ENCODE assay signal across 8 mouse cellular contexts in genomic region chr13:55190121-55190868, GRCm38 (mm10). TPM values are rescaled to one million over a fixed set of nuclear protein-coding genes. Genes with fewer than 3 reads are reported as not detected.
DNase-seq lines count a peak whose midpoint lies in the region; ATAC-seq and TF ChIP-seq lines count a peak whose summit lies in the region.

No protein-coding gene starts in this region.

- H3K27me3 ChIP-seq in heart, embryonic 12.5 days (replicated peaks) = no peaks in the 10 kb centered on the region
- no peaks in the 10 kb centered on the region for H3K27me3 ChIP-seq in kidney, postnatal 0 days (ENCODE audit: insufficient read depth, low read length)
- no peaks in the 10 kb centered on the region for H3K27me3 ChIP-seq in liver, embryonic 13.5 days
- H3K27me3 ChIP-seq in stomach, embryonic 16.5 days (ENCODE audit: control insufficient read depth, insufficient read depth, low read length) = no peaks in the 10 kb centered on the region

- WGBS in heart, embryonic 12.5 days = 1% methylated on average over 34 of the region's 34 CpGs
- 2% methylated on average over 34 of the region's 34 CpGs for WGBS in kidney, postnatal 0 days
- WGBS in liver, embryonic 13.5 days (ENCODE audit: insufficient replicate concordance) = under 1% methylated on average over 34 of the region's 34 CpGs
- 1% methylated on average over 34 of the region's 34 CpGs for WGBS in stomach, embryonic 16.5 days

- H3K4me3 ChIP-seq in heart, embryonic 12.5 days = peak overlapping the region; percentile 52
- H3K4me3 ChIP-seq in kidney, postnatal 0 days (replicated peaks; ENCODE audit: low read depth, low read length) = peak overlapping the region; percentile 25
- peak overlapping the region; percentile 59 for H3K4me3 ChIP-seq in liver, embryonic 13.5 days (replicated peaks)
- H3K4me3 ChIP-seq in stomach, embryonic 16.5 days (replicated peaks; ENCODE audit: low read length) = peak overlapping the region; percentile 42

- H3K27ac ChIP-seq in heart, embryonic 12.5 days (ENCODE audit: poor library complexity, severe bottlenecking) = peak overlapping the region; percentile 84
- peak overlapping the region; percentile 90 for H3K27ac ChIP-seq in kidney, postnatal 0 days
- H3K27ac ChIP-seq in liver, embryonic 13.5 days = peak overlapping the region; percentile 77
- H3K27ac ChIP-seq in stomach, embryonic 16.5 days (ENCODE audit: low read length) = peak overlapping the region; percentile 87

- peak; percentile 73 for TF ChIP-seq CTCF in kidney, postnatal 0 days (IDR thresholded peaks at IDR 0.05; ENCODE audit: low read depth)

- H3K4me1 ChIP-seq in heart, embryonic 12.5 days (replicated peaks) = peaks cover 12% of the 10 kb centered on the region
- peaks cover 7% of the 10 kb centered on the region; the same call in 1 of the 2 replicates for H3K4me1 ChIP-seq in kidney, postnatal 0 days (replicated peaks; ENCODE audit: insufficient read depth, low read length)
- peaks cover 24% of the 10 kb centered on the region for H3K4me1 ChIP-seq in liver, embryonic 13.5 days (replicated peaks)
- H3K4me1 ChIP-seq in stomach, embryonic 16.5 days (ENCODE audit: control insufficient read depth, insufficient read depth, low read length) = peaks cover 7% of the 10 kb centered on the region

- peak overlapping the region; percentile 68 for H3K9ac ChIP-seq in heart, embryonic 12.5 days
- peak overlapping the region; percentile 46 for H3K9ac ChIP-seq in kidney, postnatal 0 days (ENCODE audit: low read depth, low read length)
- peak overlapping the region; percentile 70 for H3K9ac ChIP-seq in liver, embryonic 13.5 days
- H3K9ac ChIP-seq in stomach, embryonic 16.5 days (ENCODE audit: low read length) = peak overlapping the region; percentile 70

- ATAC-seq in erythroid progenitor cell, adult 5-6 weeks (replicated peaks; ENCODE audit: low FRiP score, poor library complexity, severe bottlenecking) = peak; percentile 100
- peak; percentile 100 for ATAC-seq in heart, embryonic 12.5 days (ENCODE audit: insufficient number of reproducible peaks, low FRiP score)
- peak; percentile 99 for ATAC-seq in kidney, postnatal 0 days (replicated peaks; ENCODE audit: low FRiP score, low read depth)
- ATAC-seq in liver, embryonic 13.5 days (ENCODE audit: low read depth) = peak; percentile 97
- peak; percentile 99 for ATAC-seq in stomach, embryonic 16.5 days (ENCODE audit: insufficient read depth, low FRiP score)

- H3K36me3 ChIP-seq in heart, embryonic 12.5 days = no peaks in the 10 kb centered on the region
- H3K36me3 ChIP-seq in kidney, postnatal 0 days (ENCODE audit: insufficient read depth, low read length) = no peaks in the 10 kb centered on the region
- no peaks in the 10 kb centered on the region for H3K36me3 ChIP-seq in liver, embryonic 13.5 days
- no peaks in the 10 kb centered on the region for H3K36me3 ChIP-seq in stomach, embryonic 16.5 days (ENCODE audit: control insufficient read depth, insufficient read depth, low read length)

- DNase-seq in CD4-positive, CD25-positive, alpha-beta regulatory T cell, adult 2 months (ENCODE audit: low read depth, low spot score) = peak; percentile 95
- peak; percentile 91 for DNase-seq in brain, embryonic 18.5 days (ENCODE audit: low read depth, low spot score)
- peak; percentile 99 for DNase-seq in kidney, postnatal 0 days (ENCODE audit: low spot score)
- DNase-seq in liver, embryonic 13.5 days = peak; percentile 94
- peak; percentile 96 for DNase-seq in neural tube, embryonic 10.5 days (ENCODE audit: extremely low spot score, low spot score)

- H3K9me3 ChIP-seq in heart, embryonic 12.5 days (replicated peaks) = no peaks in the 10 kb centered on the region
- H3K9me3 ChIP-seq in kidney, postnatal 0 days (replicated peaks; ENCODE audit: low read length) = no peaks in the 10 kb centered on the region
- no peaks in the 10 kb centered on the region for H3K9me3 ChIP-seq in liver, embryonic 13.5 days (replicated peaks)
- no peaks in the 10 kb centered on the region for H3K9me3 ChIP-seq in stomach, embryonic 16.5 days (replicated peaks; ENCODE audit: control insufficient read depth, low read length)

- H3K4me2 ChIP-seq in heart, embryonic 12.5 days = peak overlapping the region; percentile 83
- H3K4me2 ChIP-seq in kidney, postnatal 0 days (ENCODE audit: low read length) = peak overlapping the region; percentile 52
- H3K4me2 ChIP-seq in liver, embryonic 13.5 days = peak overlapping the region; percentile 83
- peak overlapping the region; percentile 70 for H3K4me2 ChIP-seq in stomach, embryonic 16.5 days (ENCODE audit: low read depth, low read length)

RNA-seq across cellular contexts. Expression of gene Nsd1, which starts 19.3 kb away (rescaled TPM):
- 36.9 and 38.2 TPM in 2 replicates for total RNA-seq in erythroid progenitor cell, adult 5-6 weeks (2015; ENCODE audit: low replicate concordance)
- total RNA-seq in erythroid progenitor cell, adult 5-6 weeks (2017; ENCODE audit: low replicate concordance) = 50.6 and 85.7 TPM in 2 replicates
- polyA plus RNA-seq in heart, embryonic 12.5 days (2016; fragmentation: Nextera tagmentation; extraction: Ambion mirVana) = 52.7 and 53.9 TPM in 2 replicates
- 51.7 and 52.5 TPM in 2 replicates for polyA plus RNA-seq in kidney, postnatal 0 days (2015; fragmentation: Nextera tagmentation; extraction: Ambion mirVana)
- polyA plus RNA-seq in liver, embryonic 13.5 days (2015; fragmentation: Nextera tagmentation; extraction: Ambion mirVana) = 15.5 and 19.8 TPM in 2 replicates
- 37.9 and 44.6 TPM in 2 replicates for polyA plus RNA-seq in stomach, embryonic 16.5 days (2015; fragmentation: Nextera tagmentation; extraction: Ambion mirVana)

RNA-seq across cellular contexts. Expression of gene Fgfr4, which starts 37.9 kb away (rescaled TPM):
- total RNA-seq in erythroid progenitor cell, adult 5-6 weeks (2015; ENCODE audit: low replicate concordance) = not detected in 2 replicates
- total RNA-seq in erythroid progenitor cell, adult 5-6 weeks (2017; ENCODE audit: low replicate concordance) = not detected in 2 replicates
- 0.45 and 0.51 TPM in 2 replicates for polyA plus RNA-seq in heart, embryonic 12.5 days (2016; fragmentation: Nextera tagmentation; extraction: Ambion mirVana)
- 14.6 and 15.8 TPM in 2 replicates for polyA plus RNA-seq in kidney, postnatal 0 days (2015; fragmentation: Nextera tagmentation; extraction: Ambion mirVana)
- polyA plus RNA-seq in liver, embryonic 13.5 days (2015; fragmentation: Nextera tagmentation; extraction: Ambion mirVana) = 4.2 and 5.4 TPM in 2 replicates
- 6.8 and 7.8 TPM in 2 replicates for polyA plus RNA-seq in stomach, embryonic 16.5 days (2015; fragmentation: Nextera tagmentation; extraction: Ambion mirVana)

RNA-seq across cellular contexts. Expression of gene Gm17617, which starts 56.9 kb away (rescaled TPM):
- total RNA-seq in erythroid progenitor cell, adult 5-6 weeks (2015; ENCODE audit: low replicate concordance) = not detected in 2 replicates
- not detected in 2 replicates for total RNA-seq in erythroid progenitor cell, adult 5-6 weeks (2017; ENCODE audit: low replicate concordance)
- polyA plus RNA-seq in heart, embryonic 12.5 days (2016; fragmentation: Nextera tagmentation; extraction: Ambion mirVana) = not detected in 2 replicates
- polyA plus RNA-seq in kidney, postnatal 0 days (2015; fragmentation: Nextera tagmentation; extraction: Ambion mirVana) = not detected in 2 replicates
- not detected in 2 replicates for polyA plus RNA-seq in liver, embryonic 13.5 days (2015; fragmentation: Nextera tagmentation; extraction: Ambion mirVana)
- not detected in 2 replicates for polyA plus RNA-seq in stomach, embryonic 16.5 days (2015; fragmentation: Nextera tagmentation; extraction: Ambion mirVana)

Comparison
In these comparisons a context has a peak if more than half of its experiments do, and no peak if none do; other contexts are left out.
1. Peak in every context shown above with its lines: DNase-seq, ATAC-seq, H3K4me3 ChIP-seq and H3K27ac ChIP-seq.